Mouse (Mus musculus): Measurements from ENCODE around the gene Kirrel3. TPM values are rescaled to one million over a fixed set of nuclear protein-coding genes. Genes with fewer than 3 reads are reported as not detected.

The Kirrel3 gene
- total RNA-seq, 2 experiments from 2014 or later: 77.0 to 80.1 TPM

- intact Hi-C loops (cut with DNase I): no loop called here
Observed at GRCm38 (mm10) chr9:35045031-35045531, 559.4 kb downstream of the Kirrel3 start.

GRCm38 (mm10) chr9:35045756-35046155, 560.1 kb downstream of the Kirrel3 start:
- intact Hi-C loops (cut with DNase I): no loop called here
- DNase-seq (ENCODE audit: extremely low spot score in 1 of 2, low spot score in 2 of 2): no peak

More at GRCm38 (mm10) chr9:35045031-35045531, 559.4 kb downstream of the Kirrel3 start:
- no peak for DNase-seq (ENCODE audit: extremely low spot score in 1 of 2, low spot score in 2 of 2)

GRCm38 (mm10) chr9:35048449-35048848, 562.8 kb downstream of the Kirrel3 start:
- DNase-seq (ENCODE audit: extremely low spot score in 1 of 2, low spot score in 2 of 2): no peak
- intact Hi-C loops (cut with DNase I): no loop called here

- intact Hi-C loops (cut with DNase I): no loop called here
- DNase-seq (ENCODE audit: extremely low spot score in 1 of 2, low spot score in 2 of 2): no peak
Observed at GRCm38 (mm10) chr9:35049891-35050527, 564.3 kb downstream of the Kirrel3 start.

GRCm38 (mm10) chr9:35050701-35051454, 565.2 kb downstream of the Kirrel3 start:
- intact Hi-C loops (cut with DNase I): no loop called here
- DNase-seq (ENCODE audit: extremely low spot score in 1 of 2, low spot score in 2 of 2): no peak

GRCm38 (mm10) chr9:35051666-35052065, 566.0 kb downstream of the Kirrel3 start:
- DNase-seq (ENCODE audit: extremely low spot score in 1 of 2, low spot score in 2 of 2): no peak
- intact Hi-C loops (cut with DNase I): no loop called here

GRCm38 (mm10) chr9:35052671-35053070, 567.0 kb downstream of the Kirrel3 start:
- DNase-seq (ENCODE audit: extremely low spot score in 1 of 2, low spot score in 2 of 2): no peak
- intact Hi-C loops (cut with DNase I): no loop called here

GRCm38 (mm10) chr9:35053081-35053480, 567.4 kb downstream of the Kirrel3 start:
- intact Hi-C loops (cut with DNase I): no loop called here
- no peak for DNase-seq (ENCODE audit: extremely low spot score in 1 of 2, low spot score in 2 of 2)

GRCm38 (mm10) chr9:35053669-35054068, 568.0 kb downstream of the Kirrel3 start:
- intact Hi-C loops (cut with DNase I): no loop called here
- no peak for DNase-seq (ENCODE audit: extremely low spot score in 1 of 2, low spot score in 2 of 2)

GRCm38 (mm10) chr9:35055528-35056330, 570.0 kb downstream of the Kirrel3 start:
- intact Hi-C loops (cut with DNase I): no loop called here
- DNase-seq (ENCODE audit: extremely low spot score in 1 of 2, low spot score in 2 of 2): no peak

GRCm38 (mm10) chr9:35056611-35057010, 570.9 kb downstream of the Kirrel3 start:
- intact Hi-C loops (cut with DNase I): no loop called here
- no peak for DNase-seq (ENCODE audit: extremely low spot score in 1 of 2, low spot score in 2 of 2)

GRCm38 (mm10) chr9:35057631-35058030, 571.9 kb downstream of the Kirrel3 start:
- intact Hi-C loops (cut with DNase I): no loop called here
- DNase-seq (ENCODE audit: extremely low spot score in 1 of 2, low spot score in 2 of 2): no peak

GRCm38 (mm10) chr9:35058186-35058585, 572.5 kb downstream of the Kirrel3 start:
- intact Hi-C loops (cut with DNase I): no loop called here
- DNase-seq (ENCODE audit: extremely low spot score in 1 of 2, low spot score in 2 of 2): no peak

GRCm38 (mm10) chr9:35058596-35059354, 573.1 kb downstream of the Kirrel3 start:
- DNase-seq (ENCODE audit: extremely low spot score in 1 of 2, low spot score in 2 of 2): no peak

GRCm38 (mm10) chr9:35059881-35060280, 574.2 kb downstream of the Kirrel3 start:
- intact Hi-C loops (cut with DNase I): no loop called here
- DNase-seq (ENCODE audit: extremely low spot score in 1 of 2, low spot score in 2 of 2): no peak

More at GRCm38 (mm10) chr9:35058596-35059354, 573.1 kb downstream of the Kirrel3 start:
- intact Hi-C loops (cut with DNase I): no loop called here

- no peak for DNase-seq (ENCODE audit: extremely low spot score in 1 of 2, low spot score in 2 of 2)
Observed at GRCm38 (mm10) chr9:35061446-35061845, 575.8 kb downstream of the Kirrel3 start.

More at GRCm38 (mm10) chr9:35061446-35061845, 575.8 kb downstream of the Kirrel3 start:
- intact Hi-C loops (cut with DNase I): no loop called here

Measured in left cerebral cortex, postnatal 10 days (tissue).